ENCODE assay signal across 22 mouse cellular contexts in the genomic region with DNA sequence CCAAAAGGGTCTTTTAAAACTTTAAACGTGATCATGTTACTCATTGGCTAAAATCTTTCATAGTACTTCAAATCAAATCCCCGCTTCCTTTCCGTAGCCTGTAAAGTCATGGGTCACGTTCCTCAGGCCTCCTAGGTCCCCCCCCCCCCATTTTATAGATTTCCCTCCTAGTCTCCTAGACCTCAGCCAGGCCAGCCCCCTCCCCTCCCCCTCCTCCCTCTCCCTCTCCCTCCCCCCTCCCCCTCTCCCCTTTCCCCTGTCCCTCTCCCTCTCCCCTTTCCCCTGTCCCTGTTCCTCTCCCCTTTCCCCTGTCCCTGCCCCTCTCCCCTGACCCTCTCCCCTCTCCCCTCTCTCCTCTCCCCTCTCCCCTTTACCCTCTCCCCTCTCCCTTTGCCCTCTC. TPM values are rescaled to one million over a fixed set of nuclear protein-coding genes. Genes with fewer than 3 reads are reported as not detected.
"Had no signal": no experiment of that assay in that cellular context is flagged by ENCODE, and none has a peak within 500 bp of the region (broad histone marks: within the 10 kb centered on the region; RNA-seq: fewer than 3 reads in every experiment).

No protein-coding gene starts in this region.

RNA-seq across cellular contexts. Expression of a gene that starts 8.7 kb away (rescaled TPM):
- total RNA-seq: monocyte, adult 5-6 weeks had no signal
- polyA plus RNA-seq: myocyte had no signal

RNA-seq across cellular contexts. Expression of a gene that starts 51.8 kb away (rescaled TPM):
- total RNA-seq: liver, adult 2 months; megakaryocyte progenitor cell, adult 5-6 weeks; megakaryocyte, adult 5-6 weeks; megakaryocyte-erythroid progenitor cell, adult 5-6 weeks; monocyte, adult 5-6 weeks had no signal
- polyA plus RNA-seq: limb, embryonic 10.5 days; limb, embryonic 11.5 days; limb, embryonic 12.5 days; limb, embryonic 15.5 days; liver, adult 2 months; liver, embryonic 11.5 days; liver, embryonic 12.5 days; liver, embryonic 13.5 days; liver, embryonic 14.5 days; liver, embryonic 15.5 days; liver, embryonic 16.5 days; liver, postnatal 0 days; lung, adult 2 months; lung, embryonic 14.5 days; lung, embryonic 15.5 days; lung, embryonic 16.5 days; macrophage; myocyte had no signal
